Mouse (Mus musculus): ENCODE results near the gene Lztfl1.
"Not testable (repeated sequence)": the region's sequence is repeated elsewhere in the genome, so short reads cannot be mapped to it uniquely, and the experiment has no call there.

Lztfl1 gene

DNA sequence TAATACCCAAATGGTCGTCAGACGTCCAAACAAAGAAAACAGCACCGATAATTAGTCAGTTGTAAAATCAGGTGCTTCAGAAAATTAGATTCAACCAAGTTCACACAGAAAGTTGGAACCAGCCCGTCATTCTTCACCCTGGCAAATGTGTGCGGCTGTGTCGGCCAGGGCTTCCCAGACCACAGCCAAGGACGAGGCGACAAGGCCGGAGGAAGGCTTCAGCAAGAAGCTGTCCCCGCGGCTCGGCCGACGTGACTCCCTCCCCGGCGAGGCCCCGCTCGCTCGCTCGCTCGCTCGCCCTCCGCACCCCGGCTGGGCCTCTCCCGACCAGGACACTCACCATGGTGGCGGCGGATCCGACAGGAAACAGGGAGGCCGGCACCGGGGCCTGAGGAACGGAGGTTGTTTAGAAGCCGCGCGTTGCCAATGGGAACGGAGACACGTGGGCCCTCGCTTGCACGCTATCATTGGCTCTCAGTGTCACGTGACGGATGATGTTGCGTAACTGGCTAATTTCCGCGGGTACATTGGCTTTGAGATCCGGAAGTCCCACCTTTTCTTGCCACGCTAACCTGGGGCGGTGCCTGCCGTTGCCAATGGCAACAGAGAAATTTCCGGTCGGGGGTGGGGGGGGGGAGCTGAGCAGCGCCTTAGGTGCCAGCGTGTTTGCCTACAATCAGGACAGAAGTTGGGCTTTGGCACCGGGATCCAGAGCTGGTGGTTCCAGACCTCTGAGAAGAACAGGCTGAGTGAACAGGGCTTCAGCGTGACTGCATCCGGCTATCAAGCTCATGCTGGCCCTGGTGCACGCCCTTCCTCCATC is at the start of gene Lztfl1:
Gene Lztfl1 (minus strand): TSS at position 512 of the 823 bp plus-strand sequence.
- DNase-seq, result peak; percentile 100

- DNase-seq, result no peak
Measured at GRCm38 (mm10) chr9:123766996-123767395, 49.5 kb upstream of the Lztfl1 start.

GRCm38 (mm10) chr9:123763771-123764170 is 46.3 kb upstream of the Lztfl1 start:
- DNase-seq, result no peak

DNA sequence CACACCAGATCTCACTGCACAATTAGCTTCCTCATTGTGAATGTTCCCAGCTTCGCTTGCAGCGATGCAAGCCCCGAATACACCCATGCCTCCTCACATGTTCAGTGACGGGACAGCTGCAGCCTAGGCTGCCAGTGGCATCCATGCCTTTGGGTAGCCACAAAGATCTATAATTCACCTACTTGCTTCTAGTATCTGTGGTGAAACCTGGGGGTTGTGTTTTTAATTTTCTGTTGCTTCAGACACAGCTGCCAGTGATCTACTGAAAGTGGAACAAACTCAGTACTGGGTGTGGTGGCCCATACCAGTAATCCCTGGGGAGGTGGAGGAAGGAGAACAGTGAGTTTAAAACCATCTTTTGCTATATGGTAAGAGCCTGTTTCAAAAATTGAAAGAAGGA is 45.4 kb upstream of the Lztfl1 start:
- DNase-seq, result no peak

DNA sequence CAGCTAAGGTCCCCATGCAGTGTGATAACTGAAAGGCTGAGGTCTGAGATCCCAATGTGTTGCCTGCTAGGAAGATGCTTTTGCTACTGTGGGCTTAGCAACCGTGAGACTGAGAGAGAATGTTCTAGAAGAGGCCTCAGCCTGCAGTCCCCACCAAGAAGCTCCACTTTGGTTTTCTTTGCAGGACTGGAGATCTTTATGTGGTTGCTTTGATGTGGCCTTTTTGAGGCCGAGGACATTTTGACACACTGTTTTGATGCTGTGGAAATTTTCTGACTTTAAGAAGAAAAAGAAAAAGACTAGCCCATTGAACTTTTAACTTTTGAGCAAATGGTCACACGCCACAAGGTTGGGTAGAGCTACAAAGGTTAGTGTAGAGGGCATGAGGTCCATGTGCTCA is 43.3 kb upstream of the Lztfl1 start:
- no peak for DNase-seq

- DNase-seq, result no peak
Measured at GRCm38 (mm10) chr9:123758645-123759044, 41.1 kb upstream of the Lztfl1 start.

DNA sequence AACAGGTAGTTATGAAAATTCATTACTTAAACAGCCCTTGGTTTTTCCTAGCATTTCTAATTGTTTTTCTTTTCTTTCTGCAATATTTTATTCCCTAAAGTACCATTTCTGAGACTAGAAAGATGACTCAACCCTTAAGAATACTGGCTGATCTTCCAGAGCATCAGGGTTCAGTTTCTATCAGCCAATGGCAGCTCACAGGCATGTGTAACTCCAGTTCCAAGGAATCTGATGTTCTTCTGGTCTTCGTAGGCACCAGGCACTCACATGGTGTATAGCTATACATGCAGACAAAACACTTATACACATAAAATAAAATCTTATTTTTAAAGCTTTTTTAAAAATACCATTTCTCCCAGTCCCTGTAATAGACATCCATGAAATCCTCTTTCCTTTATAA is 40.7 kb upstream of the Lztfl1 start:
- no peak for DNase-seq

GRCm38 (mm10) chr9:123757326-123757725 is 39.8 kb upstream of the Lztfl1 start:
- DNase-seq, result no peak

DNA sequence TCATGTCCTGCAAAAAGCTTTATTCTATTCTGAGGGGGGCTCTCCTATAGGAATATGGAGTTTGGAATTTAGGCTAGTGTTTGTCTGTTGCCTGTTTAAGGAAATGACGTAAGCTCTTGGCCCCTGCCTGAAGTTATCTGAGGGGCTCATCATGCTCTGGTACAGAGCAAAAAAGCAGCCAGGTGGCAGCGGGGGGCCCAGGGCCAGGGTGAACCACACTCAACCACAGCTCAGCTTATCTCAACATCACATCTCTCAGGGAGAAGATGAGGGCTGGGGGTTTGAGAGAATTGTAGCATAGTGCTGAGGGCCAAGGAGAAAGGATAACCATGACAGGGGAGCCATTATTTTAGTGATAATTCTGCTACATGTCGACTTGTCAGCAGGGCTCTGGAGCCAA is 39.3 kb upstream of the Lztfl1 start:
- no peak for DNase-seq

GRCm38 (mm10) chr9:123754333-123754732 is 36.8 kb upstream of the Lztfl1 start:
- no peak for DNase-seq

DNA sequence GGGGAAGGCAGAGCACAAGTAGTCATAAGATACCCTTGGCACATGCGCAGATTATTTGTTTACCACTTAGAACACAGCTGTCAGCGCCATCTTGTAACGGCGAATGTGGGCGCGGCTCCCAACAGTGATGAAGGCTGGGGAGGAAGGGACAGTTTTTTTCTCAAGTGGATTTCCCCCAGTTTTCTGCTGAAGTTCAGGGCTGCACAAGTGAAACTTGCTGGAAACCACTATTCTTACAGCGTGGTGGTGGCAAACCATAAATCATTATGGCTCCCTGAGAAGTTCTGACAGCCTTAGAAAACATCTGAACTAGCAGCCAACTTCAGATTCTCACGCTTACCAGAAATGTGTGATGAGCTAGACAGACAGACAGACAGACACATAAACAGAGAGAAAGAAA is 32.2 kb upstream of the Lztfl1 start:
- DNase-seq, result not testable (repeated sequence)

- no peak for DNase-seq
Measured at GRCm38 (mm10) chr9:123740799-123741198, 23.3 kb upstream of the Lztfl1 start.

DNA sequence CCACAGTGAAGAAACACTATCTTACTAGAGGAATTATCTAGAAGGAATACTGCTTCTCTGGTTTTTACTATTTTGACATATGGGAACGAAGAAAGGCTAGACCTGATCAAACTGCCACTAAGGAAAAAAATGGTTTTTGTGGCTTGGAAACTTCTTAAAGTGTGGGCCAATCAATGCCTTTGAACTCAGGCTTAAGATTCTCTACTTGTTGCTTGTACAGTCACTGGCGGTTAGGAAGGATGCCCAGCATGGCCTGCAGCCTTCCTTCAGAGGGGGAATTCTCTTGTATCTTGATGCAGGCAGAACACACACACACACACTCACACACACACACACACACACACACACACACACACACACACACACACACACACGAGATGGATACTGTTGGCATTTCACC is 16.6 kb upstream of the Lztfl1 start:
- no peak for DNase-seq

- DNase-seq, result no peak
Measured at GRCm38 (mm10) chr9:123731271-123731670, 13.8 kb upstream of the Lztfl1 start.

- no peak for DNase-seq
Measured at GRCm38 (mm10) chr9:123722737-123723493, 5.4 kb upstream of the Lztfl1 start.

DNA sequence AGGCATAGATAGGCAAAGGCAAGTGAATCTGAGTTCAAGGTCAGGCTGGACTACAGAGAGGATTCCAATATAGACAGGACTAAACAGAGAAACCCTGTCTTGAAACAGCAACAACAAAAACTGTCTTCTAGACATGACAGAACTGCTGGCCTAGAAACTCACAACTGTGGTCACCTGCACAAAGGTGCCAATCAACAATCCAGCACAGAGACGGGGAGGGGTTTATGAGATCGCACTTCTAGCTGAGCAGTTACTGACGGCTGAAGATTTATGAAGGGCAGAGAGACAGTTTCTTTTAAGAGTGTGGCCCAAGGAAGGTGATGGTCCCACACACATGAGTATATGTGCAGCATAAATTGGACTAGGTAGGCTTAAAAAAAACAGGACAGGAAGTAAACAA is 1.2 kb downstream of the Lztfl1 start:
- DNase-seq, result no peak

DNA sequence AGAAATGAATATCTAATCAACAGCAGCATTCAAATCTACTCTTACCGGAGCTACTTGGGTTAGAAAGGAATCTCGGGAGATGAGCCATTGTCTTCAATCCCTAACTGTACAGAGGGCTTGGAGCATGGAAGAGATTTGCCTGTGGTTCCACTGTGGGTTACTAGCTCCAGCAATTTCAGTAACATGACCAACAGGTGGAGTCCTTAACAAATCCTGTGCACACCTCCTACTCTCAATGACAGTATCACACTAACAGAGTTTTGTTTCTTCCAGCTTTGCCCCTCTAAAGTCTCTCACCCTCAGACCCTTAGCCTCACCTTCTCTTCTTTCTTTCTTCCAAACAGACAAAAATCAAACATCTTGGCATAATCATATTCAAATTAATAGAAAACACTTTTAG is 4.4 kb downstream of the Lztfl1 start:
- DNase-seq, result no peak

GRCm38 (mm10) chr9:123709226-123709625 is 8.3 kb downstream of the Lztfl1 start:
- DNase-seq, result no peak

DNA sequence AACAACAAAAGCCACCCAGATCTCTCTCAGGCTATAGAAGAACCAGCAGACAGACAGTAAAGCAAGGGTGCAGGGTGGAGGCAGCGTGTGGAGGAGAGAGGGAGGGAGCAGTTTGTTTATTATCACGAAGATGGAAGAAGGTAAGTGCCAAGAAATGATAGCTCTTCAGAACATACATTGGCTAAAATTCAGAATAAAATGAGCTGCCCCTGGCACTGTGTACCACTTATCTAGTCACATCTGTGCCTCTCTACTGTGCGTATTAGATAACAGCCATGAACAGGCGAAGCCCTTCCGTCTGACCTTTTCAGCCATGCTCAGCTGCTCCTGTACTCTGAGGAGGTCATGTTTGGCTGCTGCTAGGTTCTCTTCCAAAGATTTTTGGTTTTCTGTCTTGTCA is 15.7 kb downstream of the Lztfl1 start:
- DNase-seq, result no peak

GRCm38 (mm10) chr9:123695634-123696302 is 21.7 kb downstream of the Lztfl1 start:
- DNase-seq, result no peak

GRCm38 (mm10) chr9:123688227-123688626 is 29.3 kb downstream of the Lztfl1 start:
- no peak for DNase-seq

GRCm38 (mm10) chr9:123686206-123686605 is 31.3 kb downstream of the Lztfl1 start:
- DNase-seq, result no peak

DNA sequence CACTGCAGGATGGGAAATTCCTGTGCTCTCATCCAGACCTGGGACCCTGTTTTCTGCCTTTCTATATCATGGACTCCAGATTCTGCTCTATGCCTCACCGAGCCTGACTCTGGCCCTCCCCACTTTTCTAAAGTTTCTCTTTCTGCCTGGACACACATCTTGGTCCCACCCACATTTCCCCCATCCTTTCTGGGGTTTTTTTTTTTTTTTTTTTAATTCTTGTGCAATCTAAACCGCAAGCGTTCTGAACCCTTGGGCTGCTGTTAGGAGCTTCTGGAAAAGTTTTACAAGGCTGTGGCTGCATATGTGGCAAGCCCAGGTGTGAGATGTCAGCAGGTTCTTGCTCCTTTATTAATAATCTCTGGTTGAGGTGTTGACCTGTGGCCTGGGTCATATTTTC is 33.8 kb downstream of the Lztfl1 start:
- no peak for DNase-seq

GRCm38 (mm10) chr9:123679198-123679597 is 38.3 kb downstream of the Lztfl1 start:
- DNase-seq, result no peak
